Mouse (Mus musculus) layer of hippocampus, postnatal 25 days (tissue): ENCODE data around the gene Cul4a. TPM values are rescaled to one million over a fixed set of nuclear protein-coding genes. Genes with fewer than 3 reads are reported as not detected.
A peak's percentile ranks its signal among the peaks of the same experiment; 100 is the strongest.

Experiments
- DNase-seq, 2 experiments: peaks; one replicate each; pipeline ENCODE4 v3.0.0; 2022; ENCODE audit warnings: mixed read lengths in 2 of 2, low spot score in 1 of 2; ENCODE audit errors: extremely low spot score in 1 of 2
- total RNA-seq, 2 experiments: library from RNA; stranded (reverse); gene quantifications; 2 replicates each; pipeline ENCODE4 v1.2.3; 2021

The Cul4a gene
- total RNA-seq, 2 experiments from 2014 or later: 55.8 to 64.4 TPM

- DNase-seq: peak; percentile 23 to 73
Measured at GRCm38 (mm10) chr8:13132220-13132619, 26.8 kb downstream of the Cul4a start.

- DNase-seq: no peak
Measured at GRCm38 (mm10) chr8:13139641-13140182, 34.3 kb downstream of the Cul4a start.

GRCm38 (mm10) chr8:13141681-13142080 lies 36.3 kb downstream of the Cul4a start:
- DNase-seq: no peak

GRCm38 (mm10) chr8:13148476-13148875 lies 43.1 kb downstream of the Cul4a start:
- DNase-seq: no peak

GRCm38 (mm10) chr8:13149287-13149686 lies 43.9 kb downstream of the Cul4a start:
- no peak for DNase-seq

- no peak for DNase-seq
Measured at GRCm38 (mm10) chr8:13149866-13150265, 44.4 kb downstream of the Cul4a start.

- DNase-seq: no peak
Measured at GRCm38 (mm10) chr8:13150929-13151328, 45.5 kb downstream of the Cul4a start.

- DNase-seq: no peak
Measured at GRCm38 (mm10) chr8:13154099-13154498, 48.7 kb downstream of the Cul4a start.

- no peak for DNase-seq
Measured at GRCm38 (mm10) chr8:13155358-13155757, 49.9 kb downstream of the Cul4a start.

GRCm38 (mm10) chr8:13156327-13157097 lies 51.1 kb downstream of the Cul4a start:
- DNase-seq: no peak

GRCm38 (mm10) chr8:13158718-13159376 lies 53.4 kb downstream of the Cul4a start, which contains the start of gene Lamp1:
Gene Lamp1 (plus strand): TSS chr8:13159161.
- peak; percentile 98 for DNase-seq

GRCm38 (mm10) chr8:13159377-13159881 lies 54.0 kb downstream of the Cul4a start:
- no peak for DNase-seq

GRCm38 (mm10) chr8:13160691-13161090 lies 55.3 kb downstream of the Cul4a start:
- no peak for DNase-seq

GRCm38 (mm10) chr8:13162098-13162497 lies 56.7 kb downstream of the Cul4a start:
- DNase-seq: no peak

- no peak for DNase-seq
Measured at GRCm38 (mm10) chr8:13163563-13163962, 58.1 kb downstream of the Cul4a start.

- DNase-seq: no peak
Measured at GRCm38 (mm10) chr8:13164361-13164760, 58.9 kb downstream of the Cul4a start.

GRCm38 (mm10) chr8:13170510-13170909 lies 65.1 kb downstream of the Cul4a start:
- DNase-seq: no peak

GRCm38 (mm10) chr8:13174305-13174704 lies 68.9 kb downstream of the Cul4a start:
- no peak for DNase-seq

- no peak for DNase-seq
Measured at GRCm38 (mm10) chr8:13174811-13175210, 69.4 kb downstream of the Cul4a start.

GRCm38 (mm10) chr8:13175650-13176049 lies 70.2 kb downstream of the Cul4a start:
- DNase-seq: no peak

- no peak for DNase-seq
Measured at GRCm38 (mm10) chr8:13177173-13177852, 71.9 kb downstream of the Cul4a start.
